Mouse (Mus musculus): Measurements from ENCODE around the gene Ropn1.
"Not testable (repeated sequence)": the region's sequence is repeated elsewhere in the genome, so short reads cannot be mapped to it uniquely, and the experiment has no call there.

Ropn1 gene

GRCm38 (mm10) chr16:34690334-34691144 lies 40.8 kb downstream of the Ropn1 start, which contains the start of gene Ccdc14:
Gene Ccdc14 (plus strand): TSS chr16:34690616.
- peak; percentile 56 to 64 for DNase-seq (ENCODE audit: low spot score in 2 of 2)

GRCm38 (mm10) chr16:34691156-34691555 lies 41.4 kb downstream of the Ropn1 start:
- DNase-seq (ENCODE audit: low spot score in 2 of 2), result no peak

- no peak for DNase-seq (ENCODE audit: low spot score in 2 of 2)
Measured at GRCm38 (mm10) chr16:34694477-34694876, 44.8 kb downstream of the Ropn1 start.

DNA sequence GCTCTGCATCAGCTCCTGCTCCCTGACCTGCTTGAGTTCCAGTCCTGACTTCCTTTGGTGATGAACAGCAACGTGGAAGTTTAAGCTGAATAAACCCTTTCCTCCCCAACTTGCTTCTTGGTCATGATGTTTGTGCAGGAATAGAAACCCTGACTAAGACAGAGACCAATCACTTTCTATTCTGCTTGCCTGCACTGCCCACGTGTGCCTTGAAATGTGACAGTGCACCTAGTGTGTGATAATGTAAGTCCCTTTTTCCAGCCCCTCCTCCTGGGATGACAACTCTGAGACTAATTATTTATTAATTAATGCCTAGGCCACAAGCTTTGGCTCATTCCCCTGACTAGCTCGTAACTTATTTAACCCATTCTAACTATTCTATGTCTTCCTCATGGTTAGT lies 49.0 kb downstream of the Ropn1 start:
- not testable (repeated sequence) for DNase-seq (ENCODE audit: low spot score in 2 of 2)

GRCm38 (mm10) chr16:34700165-34700827 lies 50.6 kb downstream of the Ropn1 start:
- peak; percentile 61 to 67 for DNase-seq (ENCODE audit: low spot score in 2 of 2)

DNA sequence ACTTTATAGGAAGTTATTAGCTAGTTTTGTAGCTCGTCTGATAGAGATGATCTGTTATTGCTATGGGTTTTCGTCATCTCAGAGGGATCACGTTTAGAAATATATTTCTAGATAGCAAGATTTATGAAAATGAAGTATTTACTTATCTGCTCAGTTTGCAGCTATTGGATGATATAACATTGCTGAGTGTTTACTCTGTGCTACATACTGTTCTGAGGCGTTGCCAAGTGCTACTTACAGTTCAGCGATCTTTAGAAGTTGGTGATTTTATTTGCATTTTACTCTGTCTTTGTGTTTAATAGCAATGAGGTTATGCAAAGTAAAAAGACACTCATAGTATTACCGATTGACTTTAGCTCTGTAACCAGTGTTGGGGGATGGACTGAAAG lies 51.1 kb downstream of the Ropn1 start:
- no peak for DNase-seq (ENCODE audit: low spot score in 2 of 2)

DNA sequence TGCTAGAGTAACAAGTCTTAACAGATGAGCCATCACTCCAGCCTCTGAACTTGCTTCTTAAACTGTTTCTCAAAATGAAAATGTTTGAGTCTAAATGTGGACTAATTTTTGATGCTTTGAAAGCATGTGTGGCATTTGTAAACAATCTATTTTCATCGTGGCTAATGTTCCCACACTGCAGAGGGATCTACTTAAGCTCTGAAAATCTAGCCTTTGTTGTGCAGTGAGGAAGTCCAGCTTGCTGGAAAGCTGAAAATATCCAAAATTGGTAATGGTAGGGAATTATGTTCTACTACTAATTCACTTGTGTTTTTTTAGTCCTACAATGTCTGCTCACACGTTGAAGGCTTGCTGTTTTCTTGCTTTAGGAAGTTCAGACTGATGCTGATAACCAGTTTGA lies 56.3 kb downstream of the Ropn1 start:
- no peak for DNase-seq (ENCODE audit: low spot score in 2 of 2)

- DNase-seq (ENCODE audit: low spot score in 2 of 2), result no peak
Measured at GRCm38 (mm10) chr16:34706487-34706946, 56.8 kb downstream of the Ropn1 start.

DNA sequence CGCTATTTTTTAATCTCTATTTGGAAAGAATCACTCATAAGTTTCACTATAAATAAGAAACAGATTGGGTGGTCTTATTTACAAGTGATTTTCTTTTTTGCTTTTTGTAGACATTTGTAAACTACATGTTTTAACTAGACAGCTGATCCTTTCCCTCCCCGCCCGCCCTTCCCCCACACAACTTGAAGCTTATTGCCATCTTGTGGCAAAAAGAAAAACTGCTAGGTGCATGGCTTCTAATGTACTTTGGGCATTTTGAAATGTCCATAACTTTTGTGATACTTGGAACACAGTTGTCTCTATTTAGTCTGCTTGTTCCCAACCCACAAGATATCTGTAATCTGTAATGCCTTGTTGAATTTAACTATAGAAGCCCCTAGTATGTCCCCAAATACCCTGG lies 61.8 kb downstream of the Ropn1 start:
- no peak for DNase-seq (ENCODE audit: low spot score in 2 of 2)

GRCm38 (mm10) chr16:34725156-34725555 lies 75.4 kb downstream of the Ropn1 start:
- DNase-seq (ENCODE audit: low spot score in 2 of 2), result no peak
